Mouse (Mus musculus) MEL (cell line): Measurements from ENCODE around the gene Anp32e. TPM values are rescaled to one million over a fixed set of nuclear protein-coding genes. Genes with fewer than 3 reads are reported as not detected.
A peak's percentile ranks its signal among the peaks of the same experiment; 100 is the strongest.

Experiments
- DNase-seq: peaks from one replicate; pipeline ENCODE4 v3.0.0; 2011; ENCODE audit warnings: low read depth, low spot score
- H3K27ac ChIP-seq: 2 replicates; pipeline ENCODE4 v1.5.1; 2012; ENCODE audit warnings: low read depth, mild to moderate bottlenecking, control low read depth, low read length, moderate library complexity; ENCODE audit not compliant: control insufficient read depth
- H3K27me3 ChIP-seq, 2 experiments: fragments of 150-350 bp in 1 of 2; sonication (generic) in 1 of 2; 2 replicates each; pipeline ENCODE4 v1.6.1; 2012; ENCODE audit warnings: low read length in 2 of 2, mild to moderate bottlenecking in 2 of 2, improper control_type of control experiment in 1 of 2, moderate library complexity in 1 of 2; ENCODE audit not compliant: insufficient read depth in 2 of 2, control insufficient read depth in 1 of 2
- H3K36me3 ChIP-seq, 2 experiments: 2 replicates each; pipeline ENCODE4 v1.6.1; 2012 to 2014; ENCODE audit warnings: low read length in 2 of 2, improper control_type of control experiment in 1 of 2, inconsistent platforms in 1 of 2, mild to moderate bottlenecking in 1 of 2; ENCODE audit not compliant: insufficient read depth in 2 of 2, control insufficient read depth in 1 of 2
- H3K4me1 ChIP-seq, 2 experiments: fragments of 150-350 bp in 1 of 2; sonication (generic) in 1 of 2; 2 replicates each; pipeline ENCODE4 v1.6.1; 2012; ENCODE audit warnings: low read length in 2 of 2, improper control_type of control experiment in 1 of 2, mild to moderate bottlenecking in 1 of 2; ENCODE audit not compliant: insufficient read depth in 2 of 2, control insufficient read depth in 1 of 2
- H3K4me3 ChIP-seq, 2 experiments: fragments of 150-350 bp in 1 of 2; sonication (generic) in 1 of 2; 2 replicates each; pipeline ENCODE4 v1.5.1; 2012; ENCODE audit warnings: low read depth in 2 of 2, low read length in 2 of 2, mild to moderate bottlenecking in 2 of 2, moderate library complexity in 2 of 2, control low read depth in 1 of 2, improper control_type of control experiment in 1 of 2; ENCODE audit not compliant: control insufficient read depth in 1 of 2, insufficient read depth in 1 of 2
- H3K79me2 ChIP-seq: 2 replicates; pipeline ENCODE4 v1.6.1; 2012; ENCODE audit warnings: mild to moderate bottlenecking, low read length, moderate library complexity; ENCODE audit not compliant: control insufficient read depth, poor library complexity, insufficient read depth
- H3K9ac ChIP-seq: 2 replicates; pipeline ENCODE4 v1.6.1; 2012; ENCODE audit warnings: low read depth, mild to moderate bottlenecking, control low read depth, low read length, moderate library complexity; ENCODE audit not compliant: control insufficient read depth, poor library complexity, severe bottlenecking
- H3K9me3 ChIP-seq: fragments of 150-350 bp; sonication (generic); replicated peaks from 2 replicates; pipeline ENCODE4 v1.6.1; 2012; ENCODE audit warnings: mild to moderate bottlenecking, low read length, improper control_type of control experiment, moderate library complexity; ENCODE audit not compliant: insufficient read depth
- CHD2 ChIP-seq: IDR thresholded peaks from 2 replicates; pipeline ENCODE4 v1.6.1; 2011; ENCODE audit warnings: low read length, improper control_type of control experiment
- E2F4 ChIP-seq: IDR thresholded peaks from 2 replicates; pipeline ENCODE4 v1.6.1; 2011; ENCODE audit warnings: low read depth, low read length, improper control_type of control experiment, borderline replicate concordance
- ELF1 ChIP-seq: IDR thresholded peaks from 2 replicates; pipeline ENCODE4 v1.6.1; 2014; ENCODE audit warnings: low read depth, mild to moderate bottlenecking, inconsistent platforms, low read length, improper control_type of control experiment, moderate library complexity
- EP300 ChIP-seq, 2 experiments: IDR thresholded peaks; 2 replicates each; pipeline ENCODE4 v1.6.1; 2011; ENCODE audit warnings: improper control_type of control experiment in 2 of 2, low read length in 2 of 2, low read depth in 1 of 2, mild to moderate bottlenecking in 1 of 2
- ETS1 ChIP-seq: IDR thresholded peaks from 2 replicates; pipeline ENCODE4 v1.6.1; 2012; ENCODE audit warnings: low read depth, mild to moderate bottlenecking, inconsistent platforms, low read length, improper control_type of control experiment, moderate library complexity
- GABPA ChIP-seq: IDR thresholded peaks from 2 replicates; pipeline ENCODE4 v1.6.1; 2012; ENCODE audit warnings: low read depth, mild to moderate bottlenecking, inconsistent platforms, low read length, improper control_type of control experiment, moderate library complexity
- GATA1 ChIP-seq: IDR thresholded peaks from 2 replicates; pipeline ENCODE4 v1.6.1; 2011; ENCODE audit warnings: low read depth, low read length, improper control_type of control experiment
- JUND ChIP-seq: IDR thresholded peaks from 2 replicates; pipeline ENCODE4 v1.6.1; 2011; ENCODE audit warnings: low read depth, mild to moderate bottlenecking, improper control_type of control experiment, low read length
- KAT2A ChIP-seq: conservative IDR thresholded peaks from 2 replicates; pipeline ENCODE4 v1.6.1; 2012; ENCODE audit warnings: low read depth, low read length, improper control_type of control experiment, inconsistent platforms
- MAFK ChIP-seq: IDR thresholded peaks from 2 replicates; pipeline ENCODE4 v1.6.1; 2011; ENCODE audit warnings: low read depth, mild to moderate bottlenecking, low read length, improper control_type of control experiment, borderline replicate concordance
- MAX ChIP-seq: IDR thresholded peaks from 2 replicates; pipeline ENCODE4 v1.6.1; 2011; ENCODE audit warnings: low read length, improper control_type of control experiment
- MAZ ChIP-seq: IDR thresholded peaks from 2 replicates; pipeline ENCODE4 v1.6.1; 2012; ENCODE audit warnings: low read depth, mild to moderate bottlenecking, inconsistent platforms, low read length, improper control_type of control experiment
- MEF2A ChIP-seq: IDR thresholded peaks from 2 replicates; pipeline ENCODE4 v1.6.1; 2014; ENCODE audit warnings: low read depth, mild to moderate bottlenecking, inconsistent platforms, low read length, improper control_type of control experiment; ENCODE audit not compliant: poor library complexity, insufficient replicate concordance, severe bottlenecking; ENCODE audit errors: extremely low read depth
- MXI1 ChIP-seq: IDR thresholded peaks from 2 replicates; pipeline ENCODE4 v1.6.1; 2011; ENCODE audit warnings: mild to moderate bottlenecking, low read depth, low read length, improper control_type of control experiment
- MYB ChIP-seq: IDR thresholded peaks from 2 replicates; pipeline ENCODE4 v1.6.1; 2011; ENCODE audit warnings: mild to moderate bottlenecking, low read depth, low read length, improper control_type of control experiment
- NELFE ChIP-seq: IDR thresholded peaks from 2 replicates; pipeline ENCODE4 v1.6.1; 2011; ENCODE audit warnings: low read depth, low read length, improper control_type of control experiment
- POLR2A ChIP-seq, 2 experiments: IDR thresholded peaks; 2 replicates each; pipeline ENCODE4 v1.6.1; 2011 to 2012; ENCODE audit warnings: low read length in 2 of 2, mild to moderate bottlenecking in 2 of 2, control low read depth in 1 of 2, improper control_type of control experiment in 1 of 2, low read depth in 1 of 2, moderate library complexity in 1 of 2; ENCODE audit not compliant: control insufficient read depth in 1 of 2, insufficient read depth in 1 of 2, poor library complexity in 1 of 2
- POLR2AphosphoS2 ChIP-seq: IDR thresholded peaks from 2 replicates; pipeline ENCODE4 v1.6.1; 2011; ENCODE audit warnings: low read length, improper control_type of control experiment
- POLR2AphosphoS5 ChIP-seq: IDR thresholded peaks from 2 replicates; pipeline ENCODE4 v1.6.1; 2012; ENCODE audit warnings: low read depth, borderline replicate concordance, mild to moderate bottlenecking, inconsistent platforms, low read length, moderate library complexity, mixed read lengths
- RAD21 ChIP-seq: IDR thresholded peaks from 2 replicates; pipeline ENCODE4 v1.6.1; 2011; ENCODE audit warnings: mild to moderate bottlenecking, low read depth, low read length, improper control_type of control experiment
- RCOR1 ChIP-seq: IDR thresholded peaks from 2 replicates; pipeline ENCODE4 v1.6.1; 2012; ENCODE audit warnings: low read depth, mild to moderate bottlenecking, inconsistent platforms, low read length, improper control_type of control experiment
- SIN3A ChIP-seq: IDR thresholded peaks from 2 replicates; pipeline ENCODE4 v1.6.1; 2012; ENCODE audit warnings: low read length, improper control_type of control experiment, inconsistent platforms
- UBTF ChIP-seq: IDR thresholded peaks from 2 replicates; pipeline ENCODE4 v1.6.1; 2012; ENCODE audit warnings: low read depth, mild to moderate bottlenecking, inconsistent platforms, low read length, improper control_type of control experiment, moderate library complexity, borderline replicate concordance; ENCODE audit not compliant: insufficient read depth
- USF1 ChIP-seq: IDR thresholded peaks from 2 replicates; pipeline ENCODE4 v1.6.1; 2014; ENCODE audit warnings: low read depth, mild to moderate bottlenecking, inconsistent platforms, low read length, improper control_type of control experiment, moderate library complexity
- USF2 ChIP-seq, 2 experiments: IDR thresholded peaks; 2 replicates each; pipeline ENCODE4 v1.6.1; 2011 to 2012; ENCODE audit warnings: improper control_type of control experiment in 2 of 2, low read length in 2 of 2, borderline replicate concordance in 1 of 2, inconsistent platforms in 1 of 2, low read depth in 1 of 2, mild to moderate bottlenecking in 1 of 2; ENCODE audit not compliant: insufficient read depth in 1 of 2
- ZKSCAN1 ChIP-seq: IDR thresholded peaks from 2 replicates; pipeline ENCODE4 v1.6.1; 2012; ENCODE audit warnings: low read depth, mild to moderate bottlenecking, inconsistent platforms, low read length, improper control_type of control experiment, moderate library complexity
- ZNF384 ChIP-seq: IDR thresholded peaks from 2 replicates; pipeline ENCODE4 v1.6.1; 2012; ENCODE audit warnings: low read depth, mild to moderate bottlenecking, inconsistent platforms, low read length, improper control_type of control experiment
- polyA plus RNA-seq, 2 experiments: library from polyadenylated mRNA; stranded (reverse) in 1 of 2; unstranded in 1 of 2; fragments of >175 nt in 1 of 2; fragments of >200 nt in 1 of 2; gene quantifications; 2 replicates each; pipeline versions ENCODE4 v1.2.1 to v1.2.4; 2012; ENCODE audit warnings: low replicate concordance in 2 of 2, low read depth in 1 of 2; ENCODE audit not compliant: insufficient read length in 2 of 2, insufficient read depth in 1 of 2, missing spikeins in 1 of 2
- total RNA-seq: library from RNA; depleted of rRNA; stranded (reverse); fragments of 300-350 nt; gene quantifications from 2 replicates; pipeline ENCODE4 v1.2.3, GENCODE M21; 2012

The Anp32e gene
- total and polyA plus RNA-seq, 3 experiments = 159 to 748 (median 412) TPM

DNA sequence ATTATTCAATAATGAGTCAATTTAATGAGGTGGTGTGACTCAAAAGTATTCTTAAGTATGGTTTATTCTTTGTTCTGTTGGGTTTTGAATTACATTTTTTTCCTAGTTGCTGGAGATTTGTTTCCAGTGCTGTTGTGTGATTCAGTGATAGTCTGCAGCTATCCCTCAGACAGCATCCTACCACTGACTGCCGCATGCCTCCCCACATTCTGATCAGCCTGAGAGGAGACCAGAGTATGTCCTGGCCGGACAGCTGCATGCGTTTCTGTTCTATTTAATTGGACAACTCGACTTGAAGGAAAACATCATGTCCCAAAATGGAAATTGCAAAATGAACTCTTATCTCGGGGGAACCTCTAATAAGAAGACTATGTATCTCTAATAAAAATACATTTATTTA, 19.3 kb downstream of the Anp32e start:
- peaks cover 0 to 18% of the 10 kb centered on the region in 2 experiments; a peak in 2 of 4 replicates for H3K4me1 ChIP-seq
- no peak for DNase-seq
- no peaks in the 10 kb centered on the region for H3K27me3 ChIP-seq
- peaks cover 16 to 21% of the 10 kb centered on the region in 2 experiments for H3K36me3 ChIP-seq
- no peak overlapping the region for H3K9ac ChIP-seq
- no peak overlapping the region for H3K4me3 ChIP-seq
- no peak for TF ChIP-seq GATA1
- TF ChIP-seq POLR2A (IDR thresholded peaks at IDR 0.05; ENCODE audit: control insufficient read depth in 1 of 2, insufficient read depth in 1 of 2, low read depth in 1 of 2, low read length in 2 of 2, poor library complexity in 1 of 2) = 0 out of 4 replicates have a peak, but pooled peaks of 1 of the 2 experiments have one; percentile 11
- TF ChIP-seq POLR2AphosphoS5 = no peak
- no peak for TF ChIP-seq ELF1
- peak; percentile 7; the same call in 1 of the 2 replicates for TF ChIP-seq POLR2AphosphoS2
- TF ChIP-seq, all 39 proteins: peak for 2
- Histone ChIP-seq H3K79me2 (peaks cover 2% of the 10 kb centered on the region; the same call in 1 of the 2 replicates), H3K27ac (no peak overlapping the region; the same call in 1 of the 2 replicates), H3K9me3 (no peaks in the 10 kb centered on the region)

DNA sequence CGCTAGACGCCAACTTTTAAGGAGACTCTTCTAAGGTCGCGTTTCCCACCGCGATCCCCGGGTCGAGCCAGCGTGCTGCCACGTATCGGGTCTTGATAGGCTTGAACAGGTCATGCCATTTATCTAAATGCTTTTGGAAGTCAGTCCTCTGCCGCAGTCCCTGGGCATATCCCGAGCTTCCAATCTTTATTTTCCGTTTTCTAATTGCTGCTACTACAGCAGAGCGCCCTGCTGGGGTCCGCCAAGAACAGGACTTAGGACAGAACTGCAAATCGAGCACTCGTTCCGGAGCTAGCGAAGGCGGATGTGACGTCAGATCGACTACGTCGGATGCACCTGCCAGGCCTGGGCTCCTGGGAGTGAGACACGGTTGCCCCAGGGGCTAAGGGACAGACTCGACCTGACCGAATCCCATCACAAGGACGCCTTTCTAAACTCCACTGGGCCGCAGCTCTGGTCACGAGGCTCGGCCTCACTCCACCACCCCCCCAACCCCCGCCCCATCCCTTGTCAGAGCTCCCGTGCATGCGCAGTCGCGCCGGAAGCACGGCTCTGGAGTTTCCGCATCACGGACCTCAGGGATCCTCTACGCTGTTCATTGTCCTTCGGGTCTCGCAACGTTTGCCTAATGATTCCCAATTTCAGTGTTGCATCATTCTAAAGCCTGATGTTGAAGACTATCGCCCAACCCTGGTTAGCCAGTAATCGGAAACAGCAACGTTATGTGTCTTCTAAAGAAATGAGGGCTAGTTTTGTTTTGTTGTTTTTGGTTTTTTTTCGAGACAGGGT, 21.9 kb downstream of the Anp32e start:
- no peaks in the 10 kb centered on the region for H3K9me3 ChIP-seq
- H3K4me3 ChIP-seq = peak overlapping the region; percentile 72 to 76
- peaks cover 2% of the 10 kb centered on the region; the same call in 1 of the 2 replicates for H3K79me2 ChIP-seq
- H3K4me1 ChIP-seq = peaks cover 0 to 24% of the 10 kb centered on the region in 2 experiments; a peak in 2 of 4 replicates
- H3K9ac ChIP-seq = peak overlapping the region; percentile 82
- no peaks in the 10 kb centered on the region for H3K27me3 ChIP-seq
- peak; percentile 99 for DNase-seq
- H3K27ac ChIP-seq = peak overlapping the region; percentile 94
- H3K36me3 ChIP-seq = peaks cover 3 to 18% of the 10 kb centered on the region in 2 experiments
- no peak for TF ChIP-seq USF2 (IDR thresholded peaks at IDR 0.05; ENCODE audit: borderline replicate concordance in 1 of 2, insufficient read depth in 1 of 2, low read depth in 1 of 2, low read length in 2 of 2)
- no peak for TF ChIP-seq RAD21
- peak; percentile 72; the same call in 1 of the 2 replicates for TF ChIP-seq RCOR1
- TF ChIP-seq USF1 = peak; percentile 65
- TF ChIP-seq MAX = peak; percentile 66
- peak; percentile 89 to 96 for TF ChIP-seq POLR2A (IDR thresholded peaks at IDR 0.05; ENCODE audit: control insufficient read depth in 1 of 2, insufficient read depth in 1 of 2, low read depth in 1 of 2, low read length in 2 of 2, poor library complexity in 1 of 2)
- no peak for TF ChIP-seq MYB
- TF ChIP-seq ETS1 = peak; percentile 31; the same call in 1 of the 2 replicates
- TF ChIP-seq SIN3A = peak; percentile 76
- no peak for TF ChIP-seq GABPA
- TF ChIP-seq ZKSCAN1 = no peak
- TF ChIP-seq E2F4 = peak; percentile 12; the same call in 1 of the 2 replicates
- TF ChIP-seq MEF2A = 0 out of 2 replicates have a peak, but pooled peaks have one; percentile 48
- TF ChIP-seq JUND = peak; percentile 26; the same call in 1 of the 2 replicates
- TF ChIP-seq UBTF = no peak
- TF ChIP-seq MAFK = no peak
- peak; percentile 63 for TF ChIP-seq KAT2A
- TF ChIP-seq MAZ = peak; percentile 75; the same call in 1 of the 2 replicates
- TF ChIP-seq EP300 (IDR thresholded peaks at IDR 0.05; ENCODE audit: low read depth in 1 of 2, low read length in 2 of 2) = peak in 1 of 2 experiments; percentile 18; a peak in 2 of 4 replicates
- peak; percentile 91 for TF ChIP-seq ELF1
- TF ChIP-seq POLR2AphosphoS5 = peak; percentile 87; the same call in 1 of the 2 replicates
- TF ChIP-seq CHD2 = peak; percentile 50; the same call in 1 of the 2 replicates
- TF ChIP-seq ZNF384 = peak; percentile 58
- peak; percentile 98 for TF ChIP-seq NELFE
- TF ChIP-seq MXI1 = 0 out of 2 replicates have a peak, but pooled peaks have one; percentile 49
